Mouse (Mus musculus) forebrain, embryonic 12.5 days (tissue): Measurements from ENCODE around the gene Ror1. TPM values are rescaled to one million over a fixed set of nuclear protein-coding genes. Genes with fewer than 3 reads are reported as not detected.

ENCODE experiments used
- ATAC-seq: fragments of 200-750 bp; cut with Nextera tagmentation; 2 replicates; pipeline ENCODE4 v1.8.0; 2017; ENCODE audit warnings: moderate TSS enrichment; ENCODE audit not compliant: low FRiP score
- H3K27ac ChIP-seq: fragments of 300-500 bp; sonication (generic); 2 replicates; pipeline ENCODE4 v1.5.1; 2016; ENCODE audit warnings: mild to moderate bottlenecking
- H3K27me3 ChIP-seq: fragments of 300-500 bp; sonication (generic); 2 replicates; pipeline ENCODE4 v1.6.1; 2016; ENCODE audit warnings: mild to moderate bottlenecking
- H3K36me3 ChIP-seq: fragments of 300-500 bp; sonication (generic); replicated peaks from 2 replicates; pipeline ENCODE4 v1.6.1; 2016; ENCODE audit warnings: mild to moderate bottlenecking
- H3K4me1 ChIP-seq: fragments of 300-500 bp; sonication (generic); 2 replicates; pipeline ENCODE4 v1.6.1; 2016
- H3K4me2 ChIP-seq: fragments of 300-500 bp; sonication (generic); 2 replicates; pipeline ENCODE4 v1.6.1; 2016; ENCODE audit warnings: mild to moderate bottlenecking, moderate library complexity
- H3K4me3 ChIP-seq: fragments of 300-500 bp; sonication (generic); replicated peaks from 2 replicates; pipeline ENCODE4 v1.5.1; 2016; ENCODE audit warnings: mild to moderate bottlenecking
- H3K9ac ChIP-seq: fragments of 300-500 bp; sonication (generic); 2 replicates; pipeline ENCODE4 v1.6.1; 2016; ENCODE audit warnings: mild to moderate bottlenecking
- H3K9me3 ChIP-seq: fragments of 300-500 bp; sonication (generic); 2 replicates; pipeline ENCODE4 v1.6.1; 2016
- WGBS: fragments of 180-500 bp; shearing (Covaris S2); methylation state at CpG from one replicate; pipeline ENCODE4 v1.1.7; 2016; 5-methylcytosine and 5-hydroxymethylcytosine counted together
- polyA plus RNA-seq: library from polyadenylated mRNA; unstranded; fragments of >200 nt; fragmentation: Nextera tagmentation; extraction: Ambion mirVana; gene quantifications from 2 replicates; pipeline ENCODE4 v1.2.1, GENCODE M21; 2016

Gene Ror1
- polyA plus RNA-seq, 1 experiment from 2014 or later: 4.6 TPM

GRCm38 (mm10) chr4:100395407-100395806 is 299.8 kb downstream of the Ror1 start:
- ATAC-seq: no peak
- H3K9me3 ChIP-seq: no peaks in the 10 kb centered on the region
- H3K27me3 ChIP-seq: no peaks in the 10 kb centered on the region
- H3K4me1 ChIP-seq: no peaks in the 10 kb centered on the region
- H3K4me3 ChIP-seq: no peak overlapping the region
- WGBS: 91% methylated on average over 4 of the region's 4 CpGs
- H3K4me2 ChIP-seq: no peak overlapping the region
- H3K27ac ChIP-seq: no peak overlapping the region
- no peaks in the 10 kb centered on the region for H3K36me3 ChIP-seq
- H3K9ac ChIP-seq: no peak overlapping the region

GRCm38 (mm10) chr4:100398079-100398478 is 302.5 kb downstream of the Ror1 start:
- Histone ChIP-seq H3K9me3 (no peaks in the 10 kb centered on the region), H3K27me3 (no peaks in the 10 kb centered on the region), H3K9ac (no peak overlapping the region), H3K4me1 (no peaks in the 10 kb centered on the region), H3K36me3 (no peaks in the 10 kb centered on the region), H3K4me3 (no peak overlapping the region), H3K4me2 (no peak overlapping the region), H3K27ac (no peak overlapping the region)
- 75% methylated on average over 3 of the region's 3 CpGs for WGBS
- ATAC-seq: no peak

- H3K9me3 ChIP-seq: no peaks in the 10 kb centered on the region
- no peak overlapping the region for H3K4me2 ChIP-seq
- 77% methylated on average over 3 of the region's 3 CpGs for WGBS
- H3K4me3 ChIP-seq: no peak overlapping the region
- H3K9ac ChIP-seq: no peak overlapping the region
- no peak for ATAC-seq
- H3K27ac ChIP-seq: no peak overlapping the region
- H3K36me3 ChIP-seq: no peaks in the 10 kb centered on the region
- no peaks in the 10 kb centered on the region for H3K27me3 ChIP-seq
- no peaks in the 10 kb centered on the region for H3K4me1 ChIP-seq
Observed at GRCm38 (mm10) chr4:100401078-100401477, 305.5 kb downstream of the Ror1 start.

- Histone ChIP-seq H3K4me1 (no peaks in the 10 kb centered on the region), H3K4me2 (no peak overlapping the region), H3K36me3 (no peaks in the 10 kb centered on the region), H3K27ac (no peak overlapping the region), H3K27me3 (no peaks in the 10 kb centered on the region), H3K9me3 (no peaks in the 10 kb centered on the region), H3K4me3 (no peak overlapping the region), H3K9ac (no peak overlapping the region)
- 90% methylated on average over 14 of the region's 14 CpGs for WGBS
- ATAC-seq: no peak
Observed at GRCm38 (mm10) chr4:100401581-100402470, 306.2 kb downstream of the Ror1 start.

- no peak overlapping the region for H3K27ac ChIP-seq
- no peak for ATAC-seq
Observed at GRCm38 (mm10) chr4:100407261-100407874, 311.8 kb downstream of the Ror1 start.

GRCm38 (mm10) chr4:100409521-100409920 is 313.9 kb downstream of the Ror1 start:
- H3K4me2 ChIP-seq: no peak overlapping the region
- no peak overlapping the region for H3K27ac ChIP-seq
- 0 out of 2 replicates have a peak, but pooled peaks cover 3% of the 10 kb centered on the region for H3K27me3 ChIP-seq
- 80% methylated on average over 8 of the region's 8 CpGs for WGBS
- H3K36me3 ChIP-seq: no peaks in the 10 kb centered on the region
- H3K9ac ChIP-seq: no peak overlapping the region
- no peak overlapping the region for H3K4me3 ChIP-seq
- no peaks in the 10 kb centered on the region for H3K9me3 ChIP-seq
- H3K4me1 ChIP-seq: peaks cover 14% of the 10 kb centered on the region; the same call in 1 of the 2 replicates
- ATAC-seq: no peak

More at GRCm38 (mm10) chr4:100407261-100407874, 311.8 kb downstream of the Ror1 start:
- Histone ChIP-seq H3K4me3 (no peak overlapping the region), H3K9ac (no peak overlapping the region), H3K4me1 (peaks cover 14% of the 10 kb centered on the region; the same call in 1 of the 2 replicates), H3K4me2 (no peak overlapping the region), H3K9me3 (no peaks in the 10 kb centered on the region), H3K36me3 (no peaks in the 10 kb centered on the region), H3K27me3 (0 out of 2 replicates have a peak, but pooled peaks cover 3% of the 10 kb centered on the region)
- WGBS: 32% methylated on average over 9 of the region's 9 CpGs

GRCm38 (mm10) chr4:100411841-100412539 is 316.4 kb downstream of the Ror1 start:
- no peak overlapping the region for H3K9ac ChIP-seq
- H3K4me3 ChIP-seq: no peak overlapping the region
- H3K4me1 ChIP-seq: peaks cover 14% of the 10 kb centered on the region; the same call in 1 of the 2 replicates
- WGBS: 31% methylated on average over 13 of the region's 13 CpGs
- 0 out of 2 replicates have a peak, but pooled peaks cover 3% of the 10 kb centered on the region for H3K27me3 ChIP-seq
- no peak overlapping the region for H3K4me2 ChIP-seq
- 0 out of 2 replicates have a peak, but pooled peaks have one; percentile 20 for ATAC-seq
- H3K36me3 ChIP-seq: no peaks in the 10 kb centered on the region
- H3K9me3 ChIP-seq: no peaks in the 10 kb centered on the region
- H3K27ac ChIP-seq: no peak overlapping the region

- Histone ChIP-seq H3K9ac (no peak overlapping the region), H3K4me3 (no peak overlapping the region), H3K4me1 (peaks cover 5% of the 10 kb centered on the region; the same call in 1 of the 2 replicates), H3K27me3 (no peaks in the 10 kb centered on the region), H3K27ac (no peak overlapping the region), H3K9me3 (no peaks in the 10 kb centered on the region), H3K36me3 (no peaks in the 10 kb centered on the region), H3K4me2 (no peak overlapping the region)
- no peak for ATAC-seq
- WGBS: 11% methylated on average over 3 of the region's 3 CpGs
Observed at GRCm38 (mm10) chr4:100422756-100423155, 327.2 kb downstream of the Ror1 start.

- Histone ChIP-seq H3K27me3 (no peaks in the 10 kb centered on the region), H3K36me3 (no peaks in the 10 kb centered on the region), H3K27ac (no peak overlapping the region), H3K4me3 (no peak overlapping the region), H3K9ac (no peak overlapping the region), H3K4me1 (peaks cover 5% of the 10 kb centered on the region; the same call in 1 of the 2 replicates), H3K4me2 (no peak overlapping the region), H3K9me3 (no peaks in the 10 kb centered on the region)
- 100% methylated on average over 1 of the region's 1 CpGs for WGBS
- ATAC-seq: no peak
Observed at GRCm38 (mm10) chr4:100426101-100426500, 330.5 kb downstream of the Ror1 start.

GRCm38 (mm10) chr4:100429371-100429900 is 333.8 kb downstream of the Ror1 start:
- 90% methylated on average over 2 of the region's 2 CpGs for WGBS
- H3K27me3 ChIP-seq: no peaks in the 10 kb centered on the region
- H3K4me3 ChIP-seq: no peak overlapping the region
- no peaks in the 10 kb centered on the region for H3K4me1 ChIP-seq
- H3K27ac ChIP-seq: no peak overlapping the region
- no peak overlapping the region for H3K4me2 ChIP-seq
- H3K9ac ChIP-seq: no peak overlapping the region
- ATAC-seq: no peak
- H3K9me3 ChIP-seq: no peaks in the 10 kb centered on the region
- H3K36me3 ChIP-seq: no peaks in the 10 kb centered on the region

GRCm38 (mm10) chr4:100435281-100436168 is 339.9 kb downstream of the Ror1 start:
- Histone ChIP-seq H3K27me3 (no peaks in the 10 kb centered on the region), H3K27ac (no peak overlapping the region), H3K36me3 (no peaks in the 10 kb centered on the region), H3K4me2 (no peak overlapping the region), H3K9me3 (no peaks in the 10 kb centered on the region), H3K9ac (no peak overlapping the region), H3K4me3 (no peak overlapping the region), H3K4me1 (no peaks in the 10 kb centered on the region)
- 82% methylated on average over 8 of the region's 8 CpGs for WGBS
- ATAC-seq: no peak
